Mouse (Mus musculus) neutrophil, adult 5-6 weeks (primary cell): ENCODE results near the gene Olfr878. TPM values are rescaled to one million over a fixed set of nuclear protein-coding genes. Genes with fewer than 3 reads are reported as not detected.

Experiments used
- ATAC-seq: fragments of 151-379, 151-347 bp; 2 replicates; pipeline ENCODE4 v1.8.0; 2017; ENCODE audit warnings: mild to moderate bottlenecking, moderate TSS enrichment; ENCODE audit not compliant: insufficient number of reproducible peaks, poor library complexity, low FRiP score, severe bottlenecking; ENCODE audit errors: extremely low read depth
- total RNA-seq: library from RNA; stranded (forward); fragments of 200-1000 nt; gene quantifications from 2 replicates; pipeline ENCODE4 v1.2.3, GENCODE M21; 2017

The Olfr878 gene
- 0.47 TPM in 1 of 2 replicates, not detected in the other for total RNA-seq

DNA sequence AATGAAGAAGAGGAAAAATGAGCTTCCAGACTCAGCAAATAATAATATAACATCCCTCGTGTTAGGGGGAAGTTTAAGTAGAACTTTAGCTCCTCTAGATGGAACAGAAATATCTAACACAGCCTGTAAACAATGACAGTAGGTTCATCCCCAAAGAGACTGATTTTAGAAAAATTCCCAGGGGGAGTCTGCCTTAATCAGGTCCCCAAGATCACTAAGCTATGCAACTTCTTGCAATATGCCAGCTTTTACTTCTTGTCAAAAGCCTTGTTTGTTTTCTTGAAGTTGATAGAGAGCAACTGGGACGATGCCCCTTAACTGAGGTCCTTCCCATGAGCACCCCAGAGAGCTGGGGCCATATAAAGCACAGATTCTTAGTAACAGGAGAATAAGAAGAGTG lies at the start of gene Olfr878:
Gene Olfr878 (plus strand): TSS at position 301 of the 400 bp plus-strand sequence.
- ATAC-seq: no peak

DNA sequence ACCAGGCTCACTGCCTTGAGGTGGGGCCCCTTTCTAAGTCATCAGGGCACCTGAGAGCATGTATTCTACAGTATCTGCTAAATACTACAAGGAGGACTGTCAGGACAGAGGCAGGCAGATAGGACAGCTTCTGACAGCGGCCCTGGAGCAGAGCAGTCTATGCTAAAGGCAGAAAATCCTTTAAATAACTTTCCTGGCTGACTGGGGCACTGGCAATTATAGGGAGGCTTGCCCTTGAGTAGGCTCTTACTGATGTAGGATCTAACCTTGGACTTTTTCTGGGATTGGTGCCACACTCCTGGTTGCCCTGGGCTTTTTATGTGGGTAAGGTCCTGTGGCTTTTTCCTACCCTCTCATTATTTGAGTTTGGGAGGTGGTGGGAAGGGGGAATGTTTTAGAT lies 47.4 kb upstream of the Olfr878 start:
- no peak for ATAC-seq

- ATAC-seq: no peak
Observed at GRCm38 (mm10) chr9:37871097-37871496, 46.5 kb upstream of the Olfr878 start.

- ATAC-seq: no peak
Observed at GRCm38 (mm10) chr9:37871536-37871935, 46.1 kb upstream of the Olfr878 start.

- no peak for ATAC-seq
Observed at GRCm38 (mm10) chr9:37890960-37891359, 26.7 kb upstream of the Olfr878 start.

DNA sequence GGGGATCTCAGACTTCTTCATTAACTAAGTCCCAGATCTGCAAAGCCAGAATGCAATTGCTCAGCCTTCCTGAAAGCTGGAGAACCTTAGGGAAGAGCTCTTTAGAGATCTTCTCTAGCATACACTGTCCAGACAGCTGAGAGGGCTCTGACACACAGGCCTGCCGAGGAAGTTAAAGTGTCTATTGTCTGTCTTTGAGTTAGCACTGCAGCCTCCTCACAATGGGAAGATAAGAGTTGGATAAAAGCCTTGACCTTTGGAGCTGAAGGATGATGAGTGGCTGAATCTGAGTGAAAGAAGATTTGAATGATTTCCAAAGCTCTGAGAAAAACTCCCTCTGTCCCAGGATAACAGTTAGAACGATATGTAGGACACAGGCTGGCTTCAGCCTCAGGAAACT lies 21.0 kb upstream of the Olfr878 start, which contains the start of gene Olfr145:
Gene Olfr145 (plus strand): TSS at position 64 of the 400 bp plus-strand sequence.
- no peak for ATAC-seq

GRCm38 (mm10) chr9:37905555-37905954 lies 12.1 kb upstream of the Olfr878 start:
- ATAC-seq: no peak

DNA sequence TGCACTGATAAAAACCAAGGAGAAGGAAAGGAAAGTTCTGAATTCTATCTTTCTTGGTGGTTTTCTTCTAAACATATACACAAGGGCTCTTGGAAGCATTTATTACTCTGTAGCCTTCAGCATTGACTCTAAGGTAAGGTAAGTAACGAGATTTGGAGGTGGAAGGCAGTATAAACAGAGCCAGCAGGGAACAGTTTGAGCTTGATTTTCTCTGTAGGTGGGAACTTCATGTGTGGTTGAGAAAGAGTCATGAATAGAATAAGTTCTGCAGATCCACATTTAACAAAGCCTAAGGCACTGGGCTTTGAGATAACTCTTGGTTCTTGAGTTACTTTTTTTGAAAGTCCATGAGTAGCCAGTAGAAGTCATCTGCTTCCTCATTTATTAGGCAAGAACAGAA lies 378 bp downstream of the Olfr878 start:
- ATAC-seq: no peak

DNA sequence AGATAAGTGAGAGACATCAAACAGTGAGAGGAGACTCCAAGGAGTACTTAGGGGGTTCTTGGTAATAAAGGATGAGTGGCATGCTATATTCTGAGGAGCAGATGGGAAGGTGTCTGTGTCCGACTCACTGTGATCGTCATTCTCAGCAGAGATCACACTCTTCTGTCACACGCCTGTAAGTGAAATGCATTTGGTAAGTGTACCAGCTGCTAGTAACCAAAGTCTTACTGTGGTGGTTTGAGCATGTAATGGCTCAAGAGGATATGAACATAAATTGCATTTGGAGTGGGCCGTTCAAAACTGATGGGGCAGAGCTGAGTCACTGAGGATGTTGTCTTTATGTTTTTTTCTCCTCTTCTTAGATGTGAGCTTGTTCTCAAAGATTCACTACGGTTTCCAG lies 6.6 kb downstream of the Olfr878 start:
- ATAC-seq: no peak

- no peak for ATAC-seq
Observed at GRCm38 (mm10) chr9:37925445-37925844, 7.8 kb downstream of the Olfr878 start.

DNA sequence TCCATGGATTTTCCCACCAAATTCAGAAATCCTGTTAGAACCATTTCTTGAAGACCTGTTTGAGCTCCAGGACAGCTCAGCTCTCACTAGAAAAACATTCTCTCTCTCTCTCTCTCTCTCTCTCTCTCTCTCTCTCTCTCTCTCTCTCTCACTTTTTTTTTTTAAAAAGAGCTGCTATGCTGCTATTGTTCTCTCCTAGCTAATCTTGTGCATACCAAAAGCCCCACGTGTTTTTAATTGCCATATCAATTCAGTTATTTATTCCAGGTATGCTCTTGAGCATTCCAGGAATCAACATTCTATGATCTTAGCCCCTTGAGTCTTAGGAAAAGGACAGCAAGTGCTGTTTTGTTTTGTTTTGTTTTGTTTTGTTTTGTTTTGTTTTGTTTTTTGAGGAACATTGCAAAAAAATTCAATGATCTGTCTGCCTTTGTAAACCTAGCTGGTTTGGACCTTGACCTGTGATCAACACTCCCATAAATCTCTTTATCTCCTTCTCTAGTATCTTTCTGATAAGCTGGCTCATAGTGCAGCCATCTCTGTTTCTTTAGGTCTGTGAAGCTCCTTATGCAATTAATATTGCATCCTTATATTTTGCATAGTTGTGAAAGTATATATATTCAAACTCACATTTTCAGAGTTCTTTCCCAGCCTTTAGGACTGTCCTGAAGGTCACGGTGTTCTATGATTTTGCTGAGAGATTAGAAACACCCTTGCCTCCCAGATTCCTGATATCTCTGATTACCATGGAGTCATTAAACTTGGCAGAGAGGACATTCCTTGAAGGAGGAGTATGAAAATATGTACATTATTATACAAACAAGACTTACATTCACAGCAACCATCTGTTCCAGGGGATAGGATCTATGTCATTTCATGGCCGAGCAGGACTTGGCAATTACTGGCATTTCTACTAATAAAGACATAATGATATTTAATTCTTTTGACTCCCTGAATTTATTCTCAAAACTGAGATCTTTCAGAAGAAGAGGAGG lies 8.7 kb downstream of the Olfr878 start:
- ATAC-seq: no peak

DNA sequence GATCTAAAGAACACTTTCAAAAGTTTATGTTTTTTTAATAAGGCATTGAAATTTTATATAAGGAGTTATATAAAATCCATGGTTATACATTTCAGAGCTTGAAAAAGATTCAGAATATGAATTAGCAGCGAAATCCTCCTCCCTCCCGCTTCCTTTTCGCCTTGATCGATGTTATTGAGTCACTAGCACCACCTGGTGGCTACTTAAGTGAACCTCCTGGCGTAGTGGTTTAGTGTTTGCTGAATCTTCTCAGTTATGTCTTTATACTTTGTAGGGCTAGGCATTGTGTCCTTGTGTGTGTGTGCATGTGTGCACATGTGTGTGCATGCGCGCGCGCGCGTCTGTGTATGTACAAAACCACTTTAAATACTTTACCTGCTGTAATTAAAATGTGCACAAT lies 14.9 kb downstream of the Olfr878 start:
- ATAC-seq: no peak

- ATAC-seq: no peak
Observed at GRCm38 (mm10) chr9:37934146-37934545, 16.5 kb downstream of the Olfr878 start.

- ATAC-seq: no peak
Observed at GRCm38 (mm10) chr9:37941167-37941566, 23.5 kb downstream of the Olfr878 start.

Other genes starting within 250 kb of the Olfr878 start
- 0.25 TPM in 1 of 2 replicates, not detected in the other for gene Panx3, start 248.6 kb upstream of the Olfr878 start, total RNA-seq
- not detected in 2 replicates for gene Olfr160, start 201.6 kb upstream of the Olfr878 start, total RNA-seq
- not detected in 2 replicates for gene Olfr874, start 172.7 kb upstream of the Olfr878 start, total RNA-seq
- not detected in 2 replicates for gene Olfr875, start 146.0 kb upstream of the Olfr878 start, total RNA-seq
- gene Olfr876, start 114.8 kb upstream of the Olfr878 start, total RNA-seq: not detected in 2 replicates
- gene Olfr877, start 63.6 kb upstream of the Olfr878 start, total RNA-seq: not detected in 2 replicates
- 0.12 TPM in 1 of 2 replicates, not detected in the other for gene Olfr145, start 21.1 kb upstream of the Olfr878 start, total RNA-seq
- not detected in 2 replicates for gene Olfr881, start 74.0 kb downstream of the Olfr878 start, total RNA-seq
- not detected in 2 replicates for gene Olfr883, start 108.0 kb downstream of the Olfr878 start, total RNA-seq
- not detected in 2 replicates for gene Olfr884, start 128.7 kb downstream of the Olfr878 start, total RNA-seq
- not detected in 2 replicates for gene Olfr885, start 143.5 kb downstream of the Olfr878 start, total RNA-seq
- gene Olfr887, start 166.2 kb downstream of the Olfr878 start, total RNA-seq: not detected in 2 replicates
- not detected in 2 replicates for gene Olfr888, start 190.3 kb downstream of the Olfr878 start, total RNA-seq
- not detected in 2 replicates for gene Olfr889, start 197.4 kb downstream of the Olfr878 start, total RNA-seq
- gene Olfr890, start 224.7 kb downstream of the Olfr878 start, total RNA-seq: 0.12 TPM in 1 of 2 replicates, not detected in the other